Mouse (Mus musculus) E14TG2a.4 (cell line): ENCODE measurements around the gene Idh3a.
"Not testable (repeated sequence)": the region's sequence is repeated elsewhere in the genome, so short reads cannot be mapped to it uniquely, and the experiment has no call there.

Experiments used
- H3K27me3 ChIP-seq: 2 replicates; pipeline ENCODE4 v1.6.1; 2014; ENCODE audit warnings: low read length, control low read depth; ENCODE audit not compliant: insufficient read depth
- H3K36me3 ChIP-seq: 2 replicates; pipeline ENCODE4 v1.6.1; 2014; ENCODE audit warnings: low read length, control low read depth; ENCODE audit not compliant: insufficient read depth
- H3K4me1 ChIP-seq: replicated peaks from 2 replicates; pipeline ENCODE4 v1.6.1; 2014; ENCODE audit warnings: low read depth, low read length, control low read depth
- H3K4me3 ChIP-seq: replicated peaks from 2 replicates; pipeline ENCODE4 v1.5.1; 2014; ENCODE audit warnings: mild to moderate bottlenecking, low read length
- H3K9me3 ChIP-seq: 2 replicates; pipeline ENCODE4 v1.6.1; 2014; ENCODE audit warnings: low read length, control low read depth
- CTCF ChIP-seq: conservative IDR thresholded peaks from 2 replicates; pipeline ENCODE4 v1.5.1; 2014; ENCODE audit warnings: low read length
- NANOG ChIP-seq: IDR thresholded peaks from 2 replicates; pipeline ENCODE4 v1.6.1; 2014; ENCODE audit warnings: borderline replicate concordance, low read length, mixed read lengths
- POU5F1 ChIP-seq: IDR thresholded peaks from 2 replicates; pipeline ENCODE4 v1.6.1; 2014; ENCODE audit warnings: low read length, borderline replicate concordance

Idh3a gene

DNA sequence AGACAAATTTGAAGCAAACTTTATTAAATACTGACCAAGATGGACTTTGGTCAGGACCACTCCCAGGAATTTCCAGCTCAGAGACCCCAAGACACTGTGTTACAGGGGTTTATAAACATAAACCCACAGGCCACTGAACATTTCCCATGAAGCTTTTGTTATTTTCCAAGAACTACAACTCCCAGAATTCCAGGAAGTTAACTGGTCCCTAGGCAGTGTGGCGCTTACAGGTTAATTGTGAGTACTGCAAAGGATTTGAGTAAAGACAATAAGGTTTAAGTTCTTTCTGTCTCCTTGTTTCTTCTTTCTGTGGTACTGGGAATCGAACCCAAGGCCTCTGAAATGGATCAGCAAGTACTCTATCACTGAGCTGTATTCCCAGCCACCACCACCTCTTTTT is 17.4 kb upstream of the Idh3a start:
- no peak overlapping the region for H3K4me3 ChIP-seq
- H3K27me3 ChIP-seq: peaks cover 3% of the 10 kb centered on the region; the same call in 1 of the 2 replicates
- H3K4me1 ChIP-seq: peaks cover 12% of the 10 kb centered on the region
- no peaks in the 10 kb centered on the region for H3K9me3 ChIP-seq
- no peaks in the 10 kb centered on the region for H3K36me3 ChIP-seq
- no peak for TF ChIP-seq POU5F1
- 0 out of 2 replicates have a peak, but pooled peaks have one; percentile 1 for TF ChIP-seq CTCF

DNA sequence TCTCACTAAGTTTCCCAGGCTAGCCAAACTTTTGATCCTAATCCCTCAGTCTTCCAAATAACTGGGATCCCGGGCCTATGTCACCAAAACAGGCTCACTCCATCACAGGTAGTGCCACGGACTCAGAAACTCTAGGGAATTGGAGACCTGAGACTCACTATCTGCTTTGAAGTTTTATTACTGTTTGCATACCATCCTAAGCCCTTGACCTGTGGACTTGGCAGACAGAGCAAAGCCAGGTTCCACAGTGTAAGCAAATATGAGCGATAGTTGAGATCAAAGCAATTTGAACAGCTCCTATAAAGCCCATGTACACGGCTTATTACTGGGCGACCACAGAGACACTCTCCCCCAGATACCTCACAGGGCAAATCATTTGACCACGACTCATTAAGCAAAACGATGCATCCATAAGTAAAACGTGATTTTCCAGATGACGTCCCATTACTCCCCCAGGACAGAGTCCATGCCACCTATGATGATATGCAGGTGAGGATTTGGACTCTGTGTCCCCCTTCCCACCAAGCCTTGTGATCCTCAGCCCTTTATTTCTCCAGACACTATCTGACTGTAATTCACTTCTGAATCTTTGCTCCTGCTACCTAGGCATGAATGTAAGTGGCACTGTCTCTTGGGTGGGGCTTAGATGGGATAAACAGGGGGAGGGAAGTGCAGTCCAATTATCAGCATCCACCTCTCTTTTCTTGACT is 14.8 kb upstream of the Idh3a start:
- Histone ChIP-seq H3K9me3 (no peaks in the 10 kb centered on the region), H3K4me3 (no peak overlapping the region), H3K4me1 (peaks cover 12% of the 10 kb centered on the region), H3K27me3 (no peaks in the 10 kb centered on the region), H3K36me3 (no peaks in the 10 kb centered on the region)
- TF ChIP-seq POU5F1: no peak
- no peak for TF ChIP-seq NANOG
- no peak for TF ChIP-seq CTCF

DNA sequence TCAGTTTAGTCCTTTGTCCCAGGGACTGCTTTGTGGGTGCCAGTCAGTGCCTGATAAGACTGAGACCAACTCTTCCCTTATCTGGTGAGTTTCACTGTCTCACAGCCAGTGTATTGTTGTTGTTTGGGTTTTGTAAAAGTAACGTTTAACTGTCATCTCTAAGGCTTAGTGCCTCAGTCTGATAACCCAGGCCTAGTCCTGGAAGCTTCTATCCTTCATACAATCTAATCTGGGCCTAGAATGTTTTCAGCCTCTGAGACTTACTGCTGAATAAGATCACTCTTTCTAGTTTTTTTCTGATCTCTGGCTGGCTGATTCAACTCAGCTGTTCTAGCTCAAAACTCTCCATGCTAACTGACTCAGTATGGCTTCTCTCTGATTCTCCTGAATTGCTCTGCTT is 2.4 kb upstream of the Idh3a start:
- peaks cover 25% of the 10 kb centered on the region for H3K4me1 ChIP-seq
- TF ChIP-seq CTCF (no peak), NANOG (no peak), POU5F1 (no peak)
- no peaks in the 10 kb centered on the region for H3K27me3 ChIP-seq
- H3K9me3 ChIP-seq: no peaks in the 10 kb centered on the region
- H3K4me3 ChIP-seq: no peak overlapping the region
- H3K36me3 ChIP-seq: peaks cover 11% of the 10 kb centered on the region

DNA sequence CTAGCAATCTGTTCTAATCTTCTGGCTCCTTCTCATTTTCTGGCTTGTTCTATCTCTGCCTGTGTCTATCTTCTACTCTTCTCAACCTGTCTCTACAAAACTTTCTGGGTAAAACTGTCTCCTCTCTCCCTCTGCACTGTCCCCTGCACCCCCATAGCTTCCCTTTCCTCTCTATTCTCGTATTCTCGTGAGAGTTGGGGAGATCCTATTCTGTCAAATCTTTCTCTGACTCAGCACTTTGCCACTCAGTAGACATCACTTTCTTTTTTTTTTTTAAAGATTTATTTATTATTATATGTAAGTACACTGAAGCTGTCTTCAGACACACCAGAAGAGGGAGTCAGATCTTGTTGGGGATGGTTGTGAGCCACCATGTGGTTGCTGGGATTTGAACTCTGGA is 2.0 kb upstream of the Idh3a start:
- H3K27me3 ChIP-seq, H3K9me3 ChIP-seq, H3K4me3 ChIP-seq: not testable (repeated sequence)
- Histone ChIP-seq H3K36me3 (peaks cover 15% of the 10 kb centered on the region), H3K4me1 (peaks cover 29% of the 10 kb centered on the region)

DNA sequence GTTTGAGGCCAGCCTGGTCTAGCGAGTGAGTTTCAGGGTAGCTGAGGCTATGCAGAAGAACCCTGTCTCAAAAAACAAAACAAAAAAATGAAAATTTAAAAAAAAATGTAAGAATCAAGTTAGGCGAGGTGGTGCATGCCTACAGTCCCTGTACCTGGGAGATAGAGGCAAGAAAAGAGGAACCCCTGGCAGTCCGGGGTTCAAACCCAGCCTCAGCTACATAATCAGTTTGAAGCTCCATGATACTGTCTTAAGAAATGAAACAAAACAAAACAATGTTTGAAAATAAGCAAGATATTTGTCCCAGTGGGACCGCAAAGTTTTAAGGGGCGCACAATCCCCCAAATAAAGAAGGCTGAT is 315 bp upstream of the Idh3a start:
- Histone ChIP-seq H3K4me1 (peaks cover 32% of the 10 kb centered on the region), H3K36me3 (peaks cover 32% of the 10 kb centered on the region), H3K9me3 (no peaks in the 10 kb centered on the region), H3K27me3 (no peaks in the 10 kb centered on the region), H3K4me3 (peak overlapping the region; percentile 99)
- TF ChIP-seq CTCF (no peak), POU5F1 (no peak), NANOG (no peak)

DNA sequence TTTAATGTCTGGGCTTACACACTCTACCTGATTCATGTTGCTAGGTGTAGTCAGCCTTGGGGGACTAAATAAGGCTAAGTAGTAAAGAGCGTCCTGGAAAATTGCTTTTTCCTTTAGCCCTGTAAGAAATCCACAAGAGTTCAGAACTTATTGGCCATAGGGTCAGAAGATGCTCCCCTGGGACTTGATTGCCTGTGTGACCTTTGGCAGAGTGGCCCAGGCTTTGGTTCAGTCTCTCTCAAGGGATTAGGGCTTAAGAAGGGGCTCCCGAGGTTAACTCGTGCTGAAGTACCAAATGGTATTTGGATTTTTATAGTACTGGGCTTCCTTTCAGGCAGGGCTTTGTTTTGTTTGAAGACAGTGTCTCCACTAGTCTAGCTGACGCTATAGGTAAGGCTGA is 1.7 kb downstream of the Idh3a start:
- no peak for TF ChIP-seq NANOG
- no peak for TF ChIP-seq POU5F1
- no peak for TF ChIP-seq CTCF
- Histone ChIP-seq H3K27me3 (no peaks in the 10 kb centered on the region), H3K9me3 (no peaks in the 10 kb centered on the region), H3K4me3 (0 out of 2 replicates have a peak overlapping the region, but pooled peaks have one; percentile 99), H3K4me1 (peaks cover 46% of the 10 kb centered on the region), H3K36me3 (peaks cover 51% of the 10 kb centered on the region)

DNA sequence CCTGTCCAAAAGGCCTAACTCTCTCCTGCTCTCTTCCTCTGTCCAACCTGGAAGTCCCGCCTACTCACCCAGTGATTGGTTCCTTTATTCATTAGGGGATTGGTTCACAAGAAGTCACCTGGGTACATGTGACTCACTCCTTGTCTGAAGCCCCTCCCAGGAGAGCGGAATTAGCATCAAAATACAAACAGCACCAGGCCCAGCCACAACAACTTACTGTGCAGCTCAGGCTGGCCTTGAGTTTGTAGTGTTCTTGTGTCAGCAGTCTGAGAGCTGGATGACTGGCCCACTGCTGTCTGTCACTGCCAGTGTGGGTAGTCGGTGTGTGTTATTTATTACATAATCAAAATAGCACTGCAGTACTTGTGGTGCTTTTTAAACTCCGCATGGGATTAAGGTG is 7.5 kb downstream of the Idh3a start:
- H3K27me3 ChIP-seq, H3K9me3 ChIP-seq: not testable (repeated sequence)
- Histone ChIP-seq H3K4me3 (peak overlapping the region; percentile 71), H3K4me1 (peaks cover 39% of the 10 kb centered on the region), H3K36me3 (peaks cover 93% of the 10 kb centered on the region)

DNA sequence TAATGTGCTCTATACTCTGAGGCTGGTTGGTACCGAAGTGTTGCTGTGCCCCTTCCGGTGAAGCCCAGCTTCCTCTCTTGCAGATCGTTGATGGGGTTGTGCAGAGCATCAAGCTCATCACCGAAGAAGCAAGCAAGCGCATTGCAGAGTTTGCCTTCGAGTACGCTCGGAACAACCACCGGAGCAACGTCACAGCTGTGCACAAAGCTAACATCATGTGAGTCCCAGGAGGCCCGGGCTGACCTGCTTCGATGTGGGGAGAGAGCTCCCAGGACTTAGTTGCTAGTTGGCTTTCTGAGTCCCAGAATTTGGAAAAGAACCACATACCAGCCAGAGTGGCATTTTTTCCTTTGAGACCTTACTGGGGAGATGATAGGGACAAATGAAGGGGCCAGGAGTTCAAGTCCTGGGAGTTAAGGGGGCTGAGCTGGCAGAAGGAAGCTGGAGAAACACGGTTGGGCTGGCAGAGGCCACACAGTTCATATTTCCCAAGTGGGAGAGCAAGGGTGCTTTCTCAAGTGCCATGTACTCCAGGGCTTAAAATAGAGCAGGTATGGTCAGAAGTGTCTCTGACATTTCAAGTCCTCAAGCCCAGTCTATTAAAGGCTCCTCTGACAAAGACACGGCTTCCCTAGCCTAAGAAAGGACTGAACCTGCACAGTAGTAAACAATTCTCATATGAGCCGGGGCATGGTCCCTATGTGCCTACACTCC is 10.8 kb downstream of the Idh3a start:
- H3K4me1 ChIP-seq: peaks cover 31% of the 10 kb centered on the region
- H3K9me3 ChIP-seq: no peaks in the 10 kb centered on the region
- H3K27me3 ChIP-seq: no peaks in the 10 kb centered on the region
- no peak for TF ChIP-seq NANOG
- TF ChIP-seq CTCF: no peak
- no peak for TF ChIP-seq POU5F1
- no peak overlapping the region for H3K4me3 ChIP-seq
- peaks cover 93% of the 10 kb centered on the region for H3K36me3 ChIP-seq

DNA sequence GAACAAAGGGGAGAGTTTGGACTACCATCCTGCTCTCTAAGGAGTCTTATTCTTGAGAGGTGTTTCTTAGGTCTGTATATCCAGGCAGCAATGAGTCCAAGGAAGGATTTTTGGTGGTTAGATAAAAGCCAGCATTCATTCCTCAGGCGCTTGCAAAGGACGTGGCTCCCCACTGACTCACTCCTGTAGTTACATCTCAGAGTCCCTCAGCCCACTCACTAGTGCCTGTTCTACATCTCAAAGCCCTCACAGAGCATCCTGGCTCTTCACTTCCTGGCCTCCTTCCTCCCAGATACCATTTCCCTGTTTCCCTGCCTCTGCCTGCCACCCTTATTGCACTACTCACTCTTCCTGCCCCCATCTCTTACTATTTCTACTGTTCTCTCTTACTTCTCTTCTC is 16.3 kb downstream of the Idh3a start:
- Histone ChIP-seq H3K4me1 (peaks cover 15% of the 10 kb centered on the region), H3K27me3 (no peaks in the 10 kb centered on the region), H3K9me3 (no peaks in the 10 kb centered on the region), H3K4me3 (no peak overlapping the region), H3K36me3 (peaks cover 84% of the 10 kb centered on the region)
- TF ChIP-seq POU5F1 (no peak), CTCF (no peak), NANOG (no peak)
